Mouse (Mus musculus) embryonic fibroblast, embryonic 13.5 days (primary cell): ENCODE data around the gene Hoxb2. TPM values are rescaled to one million over a fixed set of nuclear protein-coding genes. Genes with fewer than 3 reads are reported as not detected.

Experiments
- H3K27ac ChIP-seq: 2 replicates; pipeline ENCODE4 v1.5.1; 2012; ENCODE audit warnings: low read length, control low read depth, inconsistent platforms; ENCODE audit not compliant: insufficient read depth
- H3K4me1 ChIP-seq: 2 replicates; pipeline ENCODE4 v1.6.1; 2011; ENCODE audit warnings: low read length; ENCODE audit not compliant: control insufficient read depth, insufficient read depth
- H3K4me3 ChIP-seq: 2 replicates; pipeline ENCODE4 v1.5.1; 2011; ENCODE audit warnings: mild to moderate bottlenecking, control low read depth, low read length; ENCODE audit not compliant: insufficient read depth
- CTCF ChIP-seq: IDR thresholded peaks from 2 replicates; pipeline ENCODE4 v1.5.1; 2011; ENCODE audit warnings: mild to moderate bottlenecking, control low read depth, low read length, moderate library complexity, borderline replicate concordance; ENCODE audit not compliant: insufficient read depth
- POLR2A ChIP-seq: IDR thresholded peaks from 2 replicates; pipeline ENCODE4 v1.6.1; 2011; ENCODE audit warnings: low read depth, mild to moderate bottlenecking, control low read depth, low read length, moderate library complexity
- polyA plus RNA-seq: library from polyadenylated mRNA; stranded (reverse); fragments of >200 nt; gene quantifications from 2 replicates; pipeline ENCODE4 v1.2.4, GENCODE M21; 2011; ENCODE audit warnings: low read depth; ENCODE audit not compliant: missing spikeins, insufficient read length

Gene Hoxb2
- polyA plus RNA-seq, 1 experiment = 6.6 TPM

- peak overlapping the region; percentile 91; the same call in 1 of the 2 replicates for H3K27ac ChIP-seq
- H3K4me3 ChIP-seq = no peak overlapping the region
- TF ChIP-seq POLR2A = no peak
- TF ChIP-seq CTCF = no peak
- peaks cover 4% of the 10 kb centered on the region; the same call in 1 of the 2 replicates for H3K4me1 ChIP-seq
These were observed 1.3 kb upstream of the Hoxb2 start for GRCm38 (mm10) chr11:96348988-96349387.

- H3K4me1 ChIP-seq = peaks cover 4% of the 10 kb centered on the region; the same call in 1 of the 2 replicates
- peak overlapping the region; percentile 91 for H3K27ac ChIP-seq
- no peak overlapping the region for H3K4me3 ChIP-seq
- TF ChIP-seq POLR2A (peak; percentile 28; the same call in 1 of the 2 replicates), CTCF (no peak)
These were observed 609 bp upstream of the Hoxb2 start for GRCm38 (mm10) chr11:96349491-96350340.

- no peak overlapping the region for H3K4me3 ChIP-seq
- no peak for TF ChIP-seq CTCF
- TF ChIP-seq POLR2A = no peak
- peaks cover 4% of the 10 kb centered on the region; the same call in 1 of the 2 replicates for H3K4me1 ChIP-seq
- peak overlapping the region; percentile 94 for H3K27ac ChIP-seq
These were observed 466 bp downstream of the Hoxb2 start for GRCm38 (mm10) chr11:96350791-96351190.

- Histone ChIP-seq H3K4me3 (no peak overlapping the region), H3K27ac (peak overlapping the region; percentile 94), H3K4me1 (peaks cover 4% of the 10 kb centered on the region; the same call in 1 of the 2 replicates)
- TF ChIP-seq CTCF = no peak
- TF ChIP-seq POLR2A = no peak
These were observed 987 bp downstream of the Hoxb2 start for GRCm38 (mm10) chr11:96351312-96351711.

- Histone ChIP-seq H3K4me3 (peak overlapping the region; percentile 75), H3K27ac (peak overlapping the region; percentile 94), H3K4me1 (peaks cover 4% of the 10 kb centered on the region; the same call in 1 of the 2 replicates)
These were observed 1.5 kb downstream of the Hoxb2 start for GRCm38 (mm10) chr11:96351831-96352230.

GRCm38 (mm10) chr11:96352691-96353521 is 2.6 kb downstream of the Hoxb2 start:
- peak overlapping the region; percentile 75 for H3K4me3 ChIP-seq
- TF ChIP-seq CTCF (no peak), POLR2A (peak; percentile 41; the same call in 1 of the 2 replicates)
- H3K4me1 ChIP-seq = peaks cover 4% of the 10 kb centered on the region; the same call in 1 of the 2 replicates
- H3K27ac ChIP-seq = peak overlapping the region; percentile 94

More at GRCm38 (mm10) chr11:96351831-96352230, 1.5 kb downstream of the Hoxb2 start:
- TF ChIP-seq CTCF = no peak
- TF ChIP-seq POLR2A = peak; percentile 20; the same call in 1 of the 2 replicates

- Histone ChIP-seq H3K27ac (peak overlapping the region; percentile 94), H3K4me3 (peak overlapping the region; percentile 75), H3K4me1 (peaks cover 4% of the 10 kb centered on the region; the same call in 1 of the 2 replicates)
- TF ChIP-seq POLR2A (no peak), CTCF (no peak)
These were observed 3.2 kb downstream of the Hoxb2 start for GRCm38 (mm10) chr11:96353522-96353841.

GRCm38 (mm10) chr11:96353939-96354338 is 3.6 kb downstream of the Hoxb2 start:
- TF ChIP-seq POLR2A (no peak), CTCF (no peak)
- Histone ChIP-seq H3K4me1 (peaks cover 4% of the 10 kb centered on the region; the same call in 1 of the 2 replicates), H3K4me3 (peak overlapping the region; percentile 51), H3K27ac (peak overlapping the region; percentile 39)

- no peak for TF ChIP-seq POLR2A
- TF ChIP-seq CTCF = no peak
- Histone ChIP-seq H3K4me1 (peaks cover 4% of the 10 kb centered on the region; the same call in 1 of the 2 replicates), H3K4me3 (peak overlapping the region; percentile 51), H3K27ac (peak overlapping the region; percentile 39)
These were observed 4.1 kb downstream of the Hoxb2 start for GRCm38 (mm10) chr11:96354376-96354775.
